ENCODE assay signal across 8 mouse cellular contexts in the genomic region with DNA sequence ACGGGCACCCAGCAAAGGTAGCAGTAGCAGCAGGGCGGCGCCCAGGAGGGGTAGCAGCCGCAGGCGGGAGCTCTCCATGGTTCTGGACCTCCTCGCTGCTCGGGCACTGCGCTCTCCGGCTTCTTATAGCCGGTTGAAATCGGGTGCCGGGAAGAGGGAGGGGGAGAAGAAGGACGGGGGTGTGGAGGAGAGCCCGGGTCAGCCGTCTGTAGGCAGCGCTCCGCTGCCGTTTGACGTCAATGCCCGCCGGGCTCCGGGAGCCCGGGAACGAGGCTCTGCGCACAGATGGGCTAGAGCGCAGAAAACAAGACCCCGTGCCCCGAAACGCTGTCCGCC. TPM values are rescaled to one million over a fixed set of nuclear protein-coding genes. Genes with fewer than 3 reads are reported as not detected.
DNase-seq lines count a peak whose midpoint lies in the region; ATAC-seq and TF ChIP-seq lines count a peak whose summit lies in the region.

No protein-coding gene starts in this region.

- under 1% methylated on average over 30 of the region's 30 CpGs for WGBS in forebrain, embryonic 12.5 days
- WGBS in hindbrain, embryonic 15.5 days, result under 1% methylated on average over 29 of the region's 30 CpGs
- WGBS in liver, postnatal 0 days (ENCODE audit: insufficient replicate concordance), result 4% methylated on average over 30 of the region's 30 CpGs

- no peak overlapping the region for H3K27ac ChIP-seq in layer of hippocampus, adult 2 months
- no peak overlapping the region for H3K27ac ChIP-seq in forebrain, embryonic 12.5 days
- H3K27ac ChIP-seq in hindbrain, embryonic 15.5 days (replicated peaks), result no peak overlapping the region
- H3K27ac ChIP-seq in liver, postnatal 0 days (ENCODE audit: low read depth), result no peak overlapping the region

- peak overlapping the region; percentile 36 for H3K9ac ChIP-seq in forebrain, embryonic 12.5 days
- peak overlapping the region; percentile 35; the same call in 1 of the 2 replicates for H3K9ac ChIP-seq in hindbrain, embryonic 15.5 days
- no peak overlapping the region for H3K9ac ChIP-seq in liver, postnatal 0 days (replicated peaks)

- H3K4me2 ChIP-seq in forebrain, embryonic 12.5 days, result peak overlapping the region; percentile 60
- peak overlapping the region; percentile 80 for H3K4me2 ChIP-seq in hindbrain, embryonic 15.5 days
- no peak overlapping the region for H3K4me2 ChIP-seq in liver, postnatal 0 days (ENCODE audit: low read depth, low read length)

- H3K27me3 ChIP-seq in forebrain, embryonic 12.5 days, result peaks cover 49% of the 10 kb centered on the region
- peaks cover 40% of the 10 kb centered on the region for H3K27me3 ChIP-seq in hindbrain, embryonic 15.5 days
- peaks cover 29% of the 10 kb centered on the region for H3K27me3 ChIP-seq in liver, postnatal 0 days (ENCODE audit: insufficient read depth, low read length)

- H3K4me1 ChIP-seq in forebrain, embryonic 12.5 days, result peaks cover 19% of the 10 kb centered on the region
- H3K4me1 ChIP-seq in hindbrain, embryonic 15.5 days (replicated peaks), result peaks cover 16% of the 10 kb centered on the region
- H3K4me1 ChIP-seq in liver, postnatal 0 days (ENCODE audit: insufficient read depth), result no peaks in the 10 kb centered on the region

- peak overlapping the region; percentile 34 for H3K4me3 ChIP-seq in layer of hippocampus, adult 2 months
- peak overlapping the region; percentile 39 for H3K4me3 ChIP-seq in forebrain, embryonic 12.5 days (replicated peaks)
- peak overlapping the region; percentile 43 for H3K4me3 ChIP-seq in hindbrain, embryonic 15.5 days
- H3K4me3 ChIP-seq in liver, postnatal 0 days (ENCODE audit: low read depth, low read length), result no peak overlapping the region

- TF ChIP-seq EP300 in liver, postnatal 0 days (IDR thresholded peaks at IDR 0.05; ENCODE audit: low read depth), result no peak

- H3K36me3 ChIP-seq in forebrain, embryonic 12.5 days (replicated peaks), result no peaks in the 10 kb centered on the region
- H3K36me3 ChIP-seq in hindbrain, embryonic 15.5 days, result no peaks in the 10 kb centered on the region
- H3K36me3 ChIP-seq in liver, postnatal 0 days (replicated peaks; ENCODE audit: insufficient read depth, low read length), result no peaks in the 10 kb centered on the region

- no peak for TF ChIP-seq CTCF in layer of hippocampus, adult 2 months (conservative IDR thresholded peaks at IDR 0.05)
- no peak for TF ChIP-seq CTCF in liver, postnatal 0 days (IDR thresholded peaks at IDR 0.05; ENCODE audit: low read depth)

- no peaks in the 10 kb centered on the region for H3K9me3 ChIP-seq in forebrain, embryonic 12.5 days
- no peaks in the 10 kb centered on the region for H3K9me3 ChIP-seq in hindbrain, embryonic 15.5 days
- H3K9me3 ChIP-seq in liver, postnatal 0 days (ENCODE audit: low read length), result no peaks in the 10 kb centered on the region

- ATAC-seq in forebrain, embryonic 12.5 days (ENCODE audit: low FRiP score), result peak; percentile 61; the same call in 1 of the 2 replicates
- peak; percentile 72; the same call in 1 of the 2 replicates for ATAC-seq in hindbrain, embryonic 15.5 days (ENCODE audit: low FRiP score, low read depth)
- ATAC-seq in liver, postnatal 0 days, result no peak

- DNase-seq in layer of hippocampus, adult 2 months (ENCODE audit: low spot score in 2 of 2), result no peak
- no peak for DNase-seq in layer of hippocampus, adult 18-20 months (ENCODE audit: low spot score in 2 of 2)
- peak; percentile 84 for DNase-seq in ZHBTc4 (ENCODE audit: low read depth, low spot score)
- DNase-seq in liver, postnatal 0 days, result peak; percentile 56
- peak; percentile 23 for DNase-seq in ovary, postnatal 10 days (ENCODE audit: low spot score)
- no peak for DNase-seq in adipocyte (ENCODE audit: low spot score)

RNA-seq across cellular contexts. Expression of gene Cartpt, which starts 0.4 kb away (rescaled TPM):
- 1 to 10 TPM; 2.0 to 3.5 TPM for total RNA-seq in layer of hippocampus, adult 2 months (2021)
- 1 to 10 TPM; 2.7 to 2.9 TPM for total RNA-seq in layer of hippocampus, adult 18-20 months (2021)
- polyA plus RNA-seq in forebrain, embryonic 12.5 days (2016; fragmentation: Nextera tagmentation; extraction: Ambion mirVana), result 7.5 and 9.8 TPM in 2 replicates
- polyA plus RNA-seq in hindbrain, embryonic 15.5 days (2015; fragmentation: Nextera tagmentation; extraction: Ambion mirVana), result 26.6 and 32.2 TPM in 2 replicates
- polyA plus RNA-seq in liver, postnatal 0 days (2015; fragmentation: Nextera tagmentation; extraction: Ambion mirVana), result not detected in 2 replicates

Comparison
In these comparisons a context has a peak if more than half of its experiments do, and no peak if none do; other contexts are left out.
1. DNase-seq: peak in ZHBTc4 (single experiment), liver, postnatal 0 days (single experiment) and ovary, postnatal 10 days (single experiment); none in layer of hippocampus, adult 2 months (0 of 2), layer of hippocampus, adult 18-20 months (0 of 2) and adipocyte (single experiment).